Comparison of ENCODE assay signal across 8 mouse cellular contexts in genomic region chr6:134659108-134659958, GRCm38 (mm10). TPM values are rescaled to one million over a fixed set of nuclear protein-coding genes. Genes with fewer than 3 reads are reported as not detected.
DNase-seq lines count a peak whose midpoint lies in the region; ATAC-seq lines count a peak whose summit lies in the region.

No protein-coding gene starts in this region.

- H3K4me1 ChIP-seq in hindbrain, embryonic 15.5 days (replicated peaks) = no peaks in the 10 kb centered on the region

- 20% methylated on average over 9 of the region's 9 CpGs for WGBS in hindbrain, embryonic 15.5 days

- no peak overlapping the region for H3K4me3 ChIP-seq in hindbrain, embryonic 15.5 days

- no peak overlapping the region for H3K4me2 ChIP-seq in hindbrain, embryonic 15.5 days

- peak; percentile 95 for ATAC-seq in hindbrain, embryonic 15.5 days (ENCODE audit: low FRiP score, low read depth)

- H3K36me3 ChIP-seq in hindbrain, embryonic 15.5 days = no peaks in the 10 kb centered on the region

- H3K27me3 ChIP-seq in hindbrain, embryonic 15.5 days = no peaks in the 10 kb centered on the region

- no peak overlapping the region for H3K9ac ChIP-seq in hindbrain, embryonic 15.5 days

- DNase-seq in ovary, postnatal 14 days (ENCODE audit: low spot score) = peak; percentile 27
- no peak for DNase-seq in ovary, postnatal 36 days (ENCODE audit: low spot score)
- peak; percentile 52 for DNase-seq in cerebellum, adult 9-11 months
- DNase-seq in frontal cortex, postnatal 36 days (ENCODE audit: low spot score in 2 of 2) = peak; percentile 34 to 62
- peak; percentile 33 to 37 for DNase-seq in left cerebral cortex, adult 18-20 months (ENCODE audit: low spot score in 2 of 2)
- peak; percentile 80 for DNase-seq in lung, postnatal 36 days
- peak; percentile 39 for DNase-seq in right cerebral cortex, postnatal 14 days

- H3K27ac ChIP-seq in hindbrain, embryonic 15.5 days (replicated peaks) = no peak overlapping the region

- H3K9me3 ChIP-seq in hindbrain, embryonic 15.5 days = no peaks in the 10 kb centered on the region

RNA-seq across cellular contexts. Expression of gene Borcs5, which starts 20.0 kb away (rescaled TPM):
- polyA plus RNA-seq in hindbrain, embryonic 15.5 days (2015; fragmentation: Nextera tagmentation; extraction: Ambion mirVana) = 42.5 and 43.6 TPM in 2 replicates
- total RNA-seq in left cerebral cortex, adult 18-20 months (2021) = 10 to 100 TPM; 37.3 to 38.4 TPM

RNA-seq across cellular contexts. Expression of gene Mansc1, which starts 27.0 kb away (rescaled TPM):
- polyA plus RNA-seq in hindbrain, embryonic 15.5 days (2015; fragmentation: Nextera tagmentation; extraction: Ambion mirVana) = 1.3 and 1.4 TPM in 2 replicates
- 10 to 100 TPM; 12.8 to 14.9 TPM for total RNA-seq in left cerebral cortex, adult 18-20 months (2021)
